Mouse (Mus musculus) CH12.LX (cell line): ENCODE results near the gene Plekhf1.

ENCODE experiments used
- CHD2 ChIP-seq: IDR thresholded peaks from 2 replicates; pipeline ENCODE4 v1.6.1; 2011; ENCODE audit warnings: low read length, improper control_type of control experiment
- CTCF ChIP-seq, 2 experiments: IDR thresholded peaks in 1 of 2; conservative IDR thresholded peaks in 1 of 2; 2 replicates each; pipeline ENCODE4 v1.5.1; 2011 to 2012; ENCODE audit warnings: low read depth in 2 of 2, low read length in 2 of 2, improper control_type of control experiment in 1 of 2, inconsistent platforms in 1 of 2, mild to moderate bottlenecking in 1 of 2, moderate library complexity in 1 of 2
- KAT2A ChIP-seq: IDR thresholded peaks from 2 replicates; pipeline ENCODE4 v1.6.1; 2012; ENCODE audit warnings: low read length, improper control_type of control experiment, inconsistent platforms; ENCODE audit not compliant: insufficient replicate concordance
- POLR2A ChIP-seq: IDR thresholded peaks from 2 replicates; pipeline ENCODE4 v1.6.1; 2011; ENCODE audit warnings: low read depth, mild to moderate bottlenecking, improper control_type of control experiment, low read length
- TBP ChIP-seq: conservative IDR thresholded peaks from 2 replicates; pipeline ENCODE4 v1.6.1; 2011; ENCODE audit warnings: low read depth, low read length, improper control_type of control experiment
- USF2 ChIP-seq: conservative IDR thresholded peaks from 2 replicates; pipeline ENCODE4 v1.6.1; 2011; ENCODE audit warnings: low read depth, low read length, improper control_type of control experiment

- TF ChIP-seq CHD2 (no peak), CTCF (conservative IDR thresholded peaks at IDR 0.05 in 1 of 2, IDR thresholded peaks at IDR 0.05 in 1 of 2; ENCODE audit: low read depth in 2 of 2, low read length in 2 of 2) (no peak), KAT2A (no peak), USF2 (no peak), POLR2A (no peak), TBP (no peak)
These were observed 53.3 kb downstream of the Plekhf1 start for GRCm38 (mm10) chr7:38174321-38175148.
